Mouse (Mus musculus): ENCODE data around the gene Dcst1. TPM values are rescaled to one million over a fixed set of nuclear protein-coding genes. Genes with fewer than 3 reads are reported as not detected.

Gene Dcst1
- polyA plus RNA-seq, 1 experiment from 2014 or later: 23.5 TPM

GRCm38 (mm10) chr3:89356029-89356428, 9.0 kb downstream of the Dcst1 start:
- peaks cover 3% of the 10 kb centered on the region; the same call in 1 of the 2 replicates for H3K4me1 ChIP-seq (replicated peaks; ENCODE audit: control insufficient read depth, insufficient read depth, low read length)
- H3K27me3 ChIP-seq (replicated peaks; ENCODE audit: control insufficient read depth, insufficient read depth, low read length): no peaks in the 10 kb centered on the region
- H3K9me3 ChIP-seq (ENCODE audit: control insufficient read depth): no peaks in the 10 kb centered on the region
- ATAC-seq: no peak
- no peak overlapping the region for H3K9ac ChIP-seq (ENCODE audit: low read depth, low read length)
- H3K4me3 ChIP-seq (ENCODE audit: low read depth, low read length): no peak overlapping the region
- TF ChIP-seq CTCF (IDR thresholded peaks at IDR 0.05; ENCODE audit: low read depth): no peak
- H3K27ac ChIP-seq (ENCODE audit: low read depth, low read length): peak overlapping the region; percentile 97
- 63% methylated on average over 9 of the region's 9 CpGs for WGBS
- H3K4me2 ChIP-seq (replicated peaks; ENCODE audit: low read depth): no peak overlapping the region
- H3K36me3 ChIP-seq (ENCODE audit: control insufficient read depth, insufficient read depth): no peaks in the 10 kb centered on the region

- Histone ChIP-seq H3K4me3 (ENCODE audit: low read depth, low read length) (no peak overlapping the region), H3K27ac (ENCODE audit: low read depth, low read length) (peak overlapping the region; percentile 97), H3K9ac (ENCODE audit: low read depth, low read length) (peak overlapping the region; percentile 37; the same call in 1 of the 2 replicates), H3K36me3 (ENCODE audit: control insufficient read depth, insufficient read depth) (no peaks in the 10 kb centered on the region), H3K27me3 (replicated peaks; ENCODE audit: control insufficient read depth, insufficient read depth, low read length) (no peaks in the 10 kb centered on the region), H3K9me3 (ENCODE audit: control insufficient read depth) (no peaks in the 10 kb centered on the region), H3K4me2 (replicated peaks; ENCODE audit: low read depth) (peak overlapping the region; percentile 54), H3K4me1 (replicated peaks; ENCODE audit: control insufficient read depth, insufficient read depth, low read length) (peaks cover 3% of the 10 kb centered on the region)
- TF ChIP-seq CTCF (IDR thresholded peaks at IDR 0.05; ENCODE audit: low read depth): no peak
- peak; percentile 72 for ATAC-seq
- 41% methylated on average over 6 of the region's 6 CpGs for WGBS
Measured at GRCm38 (mm10) chr3:89355512-89355902, 9.5 kb downstream of the Dcst1 start.

GRCm38 (mm10) chr3:89354816-89355511, 10.1 kb downstream of the Dcst1 start:
- Histone ChIP-seq H3K9me3 (ENCODE audit: control insufficient read depth) (no peaks in the 10 kb centered on the region), H3K4me3 (ENCODE audit: low read depth, low read length) (no peak overlapping the region), H3K27ac (ENCODE audit: low read depth, low read length) (peak overlapping the region; percentile 97), H3K4me1 (replicated peaks; ENCODE audit: control insufficient read depth, insufficient read depth, low read length) (peaks cover 9% of the 10 kb centered on the region), H3K9ac (ENCODE audit: low read depth, low read length) (peak overlapping the region; percentile 37), H3K36me3 (ENCODE audit: control insufficient read depth, insufficient read depth) (no peaks in the 10 kb centered on the region), H3K27me3 (replicated peaks; ENCODE audit: control insufficient read depth, insufficient read depth, low read length) (no peaks in the 10 kb centered on the region), H3K4me2 (replicated peaks; ENCODE audit: low read depth) (peak overlapping the region; percentile 54)
- peak; percentile 83 for ATAC-seq
- TF ChIP-seq CTCF (IDR thresholded peaks at IDR 0.05; ENCODE audit: low read depth): peak; percentile 94
- 15% methylated on average over 5 of the region's 5 CpGs for WGBS

- Histone ChIP-seq H3K4me3 (ENCODE audit: low read depth, low read length) (no peak overlapping the region), H3K27me3 (replicated peaks; ENCODE audit: control insufficient read depth, insufficient read depth, low read length) (no peaks in the 10 kb centered on the region), H3K9ac (ENCODE audit: low read depth, low read length) (no peak overlapping the region), H3K4me1 (replicated peaks; ENCODE audit: control insufficient read depth, insufficient read depth, low read length) (peaks cover 10% of the 10 kb centered on the region), H3K27ac (ENCODE audit: low read depth, low read length) (no peak overlapping the region), H3K36me3 (ENCODE audit: control insufficient read depth, insufficient read depth) (peaks cover under 1% of the 10 kb centered on the region; the same call in 1 of the 2 replicates), H3K4me2 (replicated peaks; ENCODE audit: low read depth) (no peak overlapping the region), H3K9me3 (ENCODE audit: control insufficient read depth) (no peaks in the 10 kb centered on the region)
- WGBS: 78% methylated on average over 5 of the region's 5 CpGs
- ATAC-seq: no peak
- TF ChIP-seq CTCF (IDR thresholded peaks at IDR 0.05; ENCODE audit: low read depth): no peak
Measured at GRCm38 (mm10) chr3:89351271-89351670, 13.8 kb downstream of the Dcst1 start.

GRCm38 (mm10) chr3:89349869-89350501, 15.1 kb downstream of the Dcst1 start, which contains the start of gene Adam15:
Gene Adam15 (minus strand): TSS chr3:89349996.
- TF ChIP-seq CTCF (IDR thresholded peaks at IDR 0.05; ENCODE audit: low read depth): no peak
- Histone ChIP-seq H3K36me3 (ENCODE audit: control insufficient read depth, insufficient read depth) (peaks cover 11% of the 10 kb centered on the region), H3K27ac (ENCODE audit: low read depth, low read length) (peak within 1 kb of the TSS; percentile 43), H3K4me3 (ENCODE audit: low read depth, low read length) (peak within 1 kb of the TSS; percentile 65), H3K4me1 (replicated peaks; ENCODE audit: control insufficient read depth, insufficient read depth, low read length) (peaks cover 7% of the 10 kb centered on the region; the same call in 1 of the 2 replicates), H3K27me3 (replicated peaks; ENCODE audit: control insufficient read depth, insufficient read depth, low read length) (no peaks in the 10 kb centered on the region), H3K9me3 (ENCODE audit: control insufficient read depth) (no peaks in the 10 kb centered on the region), H3K9ac (ENCODE audit: low read depth, low read length) (peak within 1 kb of the TSS; percentile 57), H3K4me2 (replicated peaks; ENCODE audit: low read depth) (peak within 1 kb of the TSS; percentile 100)
- ATAC-seq: peak; percentile 80
- WGBS: 1% methylated on average over 58 of the region's 59 CpGs
